ENCODE assay signal across 28 mouse cellular contexts in genomic region chr13:110911866-110912265, GRCm38 (mm10).
A peak's percentile ranks its signal among the peaks of the same experiment; 100 is the strongest.
DNase-seq lines count a peak whose midpoint lies in the region; ATAC-seq and TF ChIP-seq lines count a peak whose summit lies in the region.
"Had no signal": no experiment of that assay in that cellular context is flagged by ENCODE, and none has a peak within 500 bp of the region (broad histone marks: within the 10 kb centered on the region; RNA-seq: fewer than 3 reads in every experiment).

No protein-coding gene starts in this region.

- 86% methylated on average over 7 of the region's 7 CpGs for WGBS in forebrain, embryonic 16.5 days

- peak overlapping the region; percentile 41 for H3K27ac ChIP-seq in embryonic fibroblast, embryonic 13.5 days (ENCODE audit: insufficient read depth, low read length)
- no peak overlapping the region for H3K27ac ChIP-seq in forebrain, embryonic 16.5 days (ENCODE audit: low read length)
- H3K27ac ChIP-seq: embryonic facial prominence, embryonic 12.5 days; embryonic facial prominence, embryonic 15.5 days; forebrain, embryonic 12.5 days; forebrain, embryonic 15.5 days; heart, adult 2 months; heart, embryonic 10.5 days; heart, embryonic 13.5 days; hindbrain, embryonic 14.5 days; hindbrain, postnatal 0 days had no signal

- no peaks in the 10 kb centered on the region for H3K27me3 ChIP-seq in C2C12 (ENCODE audit: control insufficient read depth, insufficient read depth, insufficient read length)
- H3K27me3 ChIP-seq in forebrain, embryonic 16.5 days (replicated peaks; ENCODE audit: control insufficient read depth, insufficient read depth, low read length) = no peaks in the 10 kb centered on the region
- H3K27me3 ChIP-seq: embryonic facial prominence, embryonic 12.5 days; embryonic facial prominence, embryonic 15.5 days; forebrain, embryonic 12.5 days; forebrain, embryonic 15.5 days; heart, embryonic 13.5 days had no signal

- no peaks in the 10 kb centered on the region for H3K79me2 ChIP-seq in C2C12 (ENCODE audit: control insufficient read depth, insufficient read depth)

- H3ac ChIP-seq in C2C12 (ENCODE audit: control insufficient read depth, insufficient read length, low read depth) = no peak overlapping the region

- peak; percentile 69 for DNase-seq in 3134 (ENCODE audit: extremely low read depth, insufficient read length, low spot score)
- DNase-seq in NIH3T3 (ENCODE audit: low read depth) = peak; percentile 61
- DNase-seq in liver = no peak
- no peak for DNase-seq in cerebellum, postnatal 25 days
- DNase-seq: adrenal gland, adult 8-10 months; adrenal gland, postnatal 25 days; cerebellum, adult 11-12 months; cerebellum, adult 8-10 months; cerebellum, postnatal 14 days; gastrocnemius, postnatal 10 days; gastrocnemius, postnatal 36 days; heart, adult 2 months; heart, postnatal 14 days; heart, postnatal 4 days had no signal

- no peaks in the 10 kb centered on the region for H3K79me3 ChIP-seq in C2C12 (ENCODE audit: low read depth)

- no peaks in the 10 kb centered on the region for H3K9me3 ChIP-seq in forebrain, embryonic 16.5 days (ENCODE audit: control insufficient read depth, low read length)
- H3K9me3 ChIP-seq: embryonic facial prominence, embryonic 12.5 days; embryonic facial prominence, embryonic 15.5 days; forebrain, embryonic 12.5 days; forebrain, embryonic 15.5 days; heart, embryonic 10.5 days; heart, embryonic 13.5 days had no signal

- no peak overlapping the region for H3K4me3 ChIP-seq in C2C12 (ENCODE audit: insufficient read depth, poor library complexity, severe bottlenecking)
- H3K4me3 ChIP-seq in embryonic fibroblast, embryonic 13.5 days (ENCODE audit: insufficient read depth, low read length) = no peak overlapping the region
- H3K4me3 ChIP-seq in forebrain, embryonic 16.5 days (replicated peaks; ENCODE audit: low read length) = no peak overlapping the region
- H3K4me3 ChIP-seq: embryonic facial prominence, embryonic 12.5 days; embryonic facial prominence, embryonic 15.5 days; erythroblast, embryonic 14.5 days; forebrain, embryonic 12.5 days; forebrain, embryonic 15.5 days; heart, adult 2 months; heart, embryonic 10.5 days; heart, embryonic 13.5 days had no signal

- H3K9ac ChIP-seq in forebrain, embryonic 16.5 days (replicated peaks; ENCODE audit: low read depth, low read length) = no peak overlapping the region
- H3K9ac ChIP-seq: embryonic facial prominence, embryonic 12.5 days; embryonic facial prominence, embryonic 15.5 days; forebrain, embryonic 12.5 days; forebrain, embryonic 15.5 days; heart, embryonic 13.5 days; hindbrain, embryonic 14.5 days had no signal

- no peaks in the 10 kb centered on the region for H3K36me3 ChIP-seq in C2C12 (ENCODE audit: control insufficient read depth, insufficient read depth)
- no peaks in the 10 kb centered on the region for H3K36me3 ChIP-seq in forebrain, embryonic 16.5 days (ENCODE audit: control insufficient read depth, insufficient read depth)
- H3K36me3 ChIP-seq: embryonic facial prominence, embryonic 12.5 days; embryonic facial prominence, embryonic 15.5 days; forebrain, embryonic 12.5 days; forebrain, embryonic 15.5 days; heart, embryonic 10.5 days; heart, embryonic 13.5 days had no signal

- TF ChIP-seq POLR2A in embryonic fibroblast, embryonic 13.5 days (IDR thresholded peaks at IDR 0.05; ENCODE audit: low read depth, low read length) = no peak

- ATAC-seq in forebrain, embryonic 16.5 days = no peak
- ATAC-seq: forebrain, embryonic 15.5 days; hindbrain, postnatal 0 days; inflammation-experienced regulatory T-cells, adult 6 months; intestine, embryonic 16.5 days had no signal

- peaks cover 9% of the 10 kb centered on the region for H3K4me1 ChIP-seq in embryonic fibroblast, embryonic 13.5 days (ENCODE audit: control insufficient read depth, insufficient read depth, low read length)
- H3K4me1 ChIP-seq in forebrain, embryonic 16.5 days (replicated peaks; ENCODE audit: control insufficient read depth, insufficient read depth, low read length) = no peaks in the 10 kb centered on the region
- H3K4me1 ChIP-seq: forebrain, embryonic 12.5 days; forebrain, embryonic 15.5 days had no signal

- no peak for TF ChIP-seq CTCF in C2C12 (IDR thresholded peaks at IDR 0.05; ENCODE audit: control insufficient read depth, insufficient read depth, insufficient read length)
- TF ChIP-seq CTCF in embryonic fibroblast, embryonic 13.5 days (IDR thresholded peaks at IDR 0.05; ENCODE audit: borderline replicate concordance, insufficient read depth, low read length) = no peak

- H3K4me2 ChIP-seq in forebrain, embryonic 16.5 days (ENCODE audit: low read length) = no peak overlapping the region
- H3K4me2 ChIP-seq: embryonic facial prominence, embryonic 12.5 days; embryonic facial prominence, embryonic 15.5 days; forebrain, embryonic 12.5 days; forebrain, embryonic 15.5 days; heart, embryonic 13.5 days; hindbrain, embryonic 14.5 days had no signal

TF ChIP-seq in C2C12, 6 proteins besides CTCF, POLR2A, EP300 and RAD21:
- TF ChIP-seq FOSL1 (IDR thresholded peaks at IDR 0.05; ENCODE audit: insufficient read depth, low read length, poor library complexity, severe bottlenecking) (peak; percentile 95), CEBPB (IDR thresholded peaks at IDR 0.05; ENCODE audit: low read depth) (peak; percentile 49), MYOD1 (IDR thresholded peaks at IDR 0.05; ENCODE audit: control insufficient read depth, insufficient read length, low read depth) (no peak), MAX (IDR thresholded peaks at IDR 0.05) (no peak), MYOG (IDR thresholded peaks at IDR 0.05; ENCODE audit: control insufficient read depth, extremely low read depth, insufficient read length) (no peak), USF1 (IDR thresholded peaks at IDR 0.05; ENCODE audit: low read depth) (no peak)

Comparison
In these comparisons a context has a peak if more than half of its experiments do, and no peak if none do; other contexts are left out.
1. DNase-seq: peak in 3134 (single experiment) and NIH3T3 (single experiment); none in liver (single experiment) and cerebellum, postnatal 25 days (0 of 2).